Mouse (Mus musculus): Measurements from ENCODE around the gene Hist2h2aa2. TPM values are rescaled to one million over a fixed set of nuclear protein-coding genes. Genes with fewer than 3 reads are reported as not detected.
A peak's percentile ranks its signal among the peaks of the same experiment; 100 is the strongest.

Gene Hist2h2aa2
- polyA plus RNA-seq, 1 experiment, result 103 TPM

DNA sequence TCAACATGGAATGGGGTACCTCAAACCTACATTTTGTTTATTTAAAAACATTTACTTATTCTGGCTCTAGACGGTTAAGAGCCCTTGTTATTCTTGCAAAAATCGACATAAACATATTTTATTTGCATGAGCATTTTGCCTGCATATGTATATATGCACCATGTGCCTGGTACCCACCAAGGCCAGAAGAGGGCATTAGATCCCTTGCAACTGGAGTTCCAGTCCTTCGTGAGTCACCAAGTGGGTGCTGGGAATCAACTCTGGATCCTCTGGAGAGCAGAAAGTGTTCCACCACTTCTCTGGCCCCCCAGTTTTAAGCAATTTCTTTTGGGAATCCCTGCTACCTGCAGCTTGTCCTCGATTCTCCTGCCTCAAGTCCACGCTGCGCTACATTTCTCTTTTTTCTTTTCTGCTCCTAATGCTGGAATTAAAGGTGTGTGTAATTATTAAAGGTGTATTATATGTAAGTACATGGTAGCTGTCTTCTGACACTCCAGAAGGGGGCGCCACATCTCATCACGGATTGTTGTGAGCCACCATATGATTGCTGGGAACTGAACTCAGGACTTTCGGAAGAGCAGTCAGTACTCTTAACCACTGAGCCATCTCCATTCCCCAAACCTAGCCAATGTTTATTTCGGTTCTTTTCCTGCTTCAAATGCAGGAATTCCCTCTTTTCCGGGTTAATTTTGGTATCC is 44.3 kb downstream of the Hist2h2aa2 start:
- Histone ChIP-seq H3K79me2 (ENCODE audit: control insufficient read depth, insufficient read depth) (no peaks in the 10 kb centered on the region), H3ac (ENCODE audit: control insufficient read depth, insufficient read length) (no peak overlapping the region), H3K4me2 (ENCODE audit: low read depth) (no peak overlapping the region), H3K36me3 (ENCODE audit: control insufficient read depth, insufficient read depth) (no peaks in the 10 kb centered on the region), H3K27me3 (ENCODE audit: control insufficient read depth, insufficient read depth, insufficient read length) (no peaks in the 10 kb centered on the region), H3K4me3 (no peak overlapping the region)
- TF ChIP-seq MYOD1 (IDR thresholded peaks at IDR 0.05; ENCODE audit: control insufficient read depth in 1 of 3, insufficient read length in 2 of 3, low read depth in 2 of 3) (no peak), REST (IDR thresholded peaks at IDR 0.05; ENCODE audit: insufficient read depth, insufficient read length) (no peak), TCF12 (IDR thresholded peaks at IDR 0.05; ENCODE audit: insufficient read depth, poor library complexity, severe bottlenecking) (no peak), CEBPB (IDR thresholded peaks at IDR 0.05; ENCODE audit: insufficient read depth, poor library complexity, severe bottlenecking) (no peak), E2F4 (IDR thresholded peaks at IDR 0.05; ENCODE audit: insufficient read depth) (no peak), POLR2AphosphoS2 (IDR thresholded peaks at IDR 0.05; ENCODE audit: insufficient read length, low read depth) (no peak), USF1 (IDR thresholded peaks at IDR 0.05; ENCODE audit: low read depth) (no peak), SRF (IDR thresholded peaks at IDR 0.05; ENCODE audit: control insufficient read depth, insufficient read length, low read depth) (no peak)

- no peak for TF ChIP-seq MAX (IDR thresholded peaks at IDR 0.05; ENCODE audit: low read depth)
- TF ChIP-seq CEBPB (IDR thresholded peaks at IDR 0.05; ENCODE audit: insufficient read depth, poor library complexity, severe bottlenecking), result no peak
- TF ChIP-seq POLR2AphosphoS2 (IDR thresholded peaks at IDR 0.05; ENCODE audit: insufficient read length, low read depth), result peak; percentile 47
- TF ChIP-seq MYOG (IDR thresholded peaks at IDR 0.05; ENCODE audit: control insufficient read depth in 1 of 3, insufficient read depth in 1 of 3, insufficient read length in 2 of 3, low read depth in 2 of 3), result no peak
- no peak for TF ChIP-seq TCF12 (IDR thresholded peaks at IDR 0.05; ENCODE audit: insufficient read depth, poor library complexity, severe bottlenecking)
- H3K36me3 ChIP-seq (ENCODE audit: control insufficient read depth, insufficient read depth), result no peaks in the 10 kb centered on the region
- no peak overlapping the region for H3ac ChIP-seq (ENCODE audit: control insufficient read depth, insufficient read length)
- H3K4me3 ChIP-seq, result no peak overlapping the region
- no peaks in the 10 kb centered on the region for H3K79me2 ChIP-seq (ENCODE audit: control insufficient read depth, insufficient read depth)
- no peak overlapping the region for H3K4me2 ChIP-seq (ENCODE audit: low read depth)
- no peaks in the 10 kb centered on the region for H3K27me3 ChIP-seq (ENCODE audit: control insufficient read depth, insufficient read depth, insufficient read length)
These were observed 45.1 kb downstream of the Hist2h2aa2 start for GRCm38 (mm10) chr3:96194966-96195365.

DNA sequence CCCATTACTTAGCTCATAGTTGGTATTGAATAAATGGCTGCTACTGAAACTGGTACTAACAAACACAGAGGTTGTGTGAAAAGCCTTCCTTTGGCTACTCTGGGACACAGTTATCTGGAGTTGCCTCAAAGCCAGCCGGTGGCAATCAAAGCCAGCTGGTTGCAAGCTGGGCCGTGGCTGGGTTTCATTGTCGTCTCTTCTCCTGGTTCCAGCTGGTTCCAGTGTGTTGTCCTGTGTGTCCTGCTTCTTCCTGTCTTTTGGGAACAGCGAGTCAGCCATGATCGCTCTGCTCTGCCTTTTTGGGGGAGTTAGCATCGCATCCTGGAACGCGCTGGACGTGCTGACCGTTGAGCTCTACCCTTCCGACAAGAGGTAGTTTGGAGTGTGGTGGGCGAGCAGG is 47.1 kb downstream of the Hist2h2aa2 start:
- no peak overlapping the region for H3K4me3 ChIP-seq
- no peaks in the 10 kb centered on the region for H3K79me2 ChIP-seq (ENCODE audit: control insufficient read depth, insufficient read depth)
- no peak overlapping the region for H3ac ChIP-seq (ENCODE audit: control insufficient read depth, insufficient read length)
- H3K36me3 ChIP-seq (ENCODE audit: control insufficient read depth, insufficient read depth), result no peaks in the 10 kb centered on the region
- no peaks in the 10 kb centered on the region for H3K27me3 ChIP-seq (ENCODE audit: control insufficient read depth, insufficient read depth, insufficient read length)
- no peak overlapping the region for H3K4me2 ChIP-seq (ENCODE audit: low read depth)
- TF ChIP-seq SRF (IDR thresholded peaks at IDR 0.05; ENCODE audit: control insufficient read depth, insufficient read length, low read depth) (no peak), MAX (IDR thresholded peaks at IDR 0.05; ENCODE audit: low read depth) (no peak), TCF12 (IDR thresholded peaks at IDR 0.05; ENCODE audit: insufficient read depth, poor library complexity, severe bottlenecking) (no peak), USF1 (IDR thresholded peaks at IDR 0.05; ENCODE audit: low read depth) (no peak), MYOG (IDR thresholded peaks at IDR 0.05; ENCODE audit: control insufficient read depth in 1 of 3, insufficient read depth in 1 of 3, insufficient read length in 2 of 3, low read depth in 2 of 3) (no peak), MYOD1 (IDR thresholded peaks at IDR 0.05; ENCODE audit: control insufficient read depth in 1 of 3, insufficient read length in 2 of 3, low read depth in 2 of 3) (no peak), POLR2AphosphoS2 (IDR thresholded peaks at IDR 0.05; ENCODE audit: insufficient read length, low read depth) (no peak), E2F4 (IDR thresholded peaks at IDR 0.05; ENCODE audit: insufficient read depth) (no peak), TCF3 (IDR thresholded peaks at IDR 0.05; ENCODE audit: insufficient read length, low read depth) (no peak), POLR2A (IDR thresholded peaks at IDR 0.05; ENCODE audit: insufficient read length, low read depth) (no peak), CEBPB (IDR thresholded peaks at IDR 0.05; ENCODE audit: insufficient read depth, poor library complexity, severe bottlenecking) (no peak), REST (IDR thresholded peaks at IDR 0.05; ENCODE audit: insufficient read depth, insufficient read length) (no peak)

Other genes starting within 250 kb of the Hist2h2aa2 start
- 107 TPM for gene Plekho1, start 244.3 kb downstream of the Hist2h2aa2 start, polyA plus RNA-seq (2012; fragmentation: generic; extraction: Trizol)
- 22.0 TPM for gene Vps45, start 181.8 kb downstream of the Hist2h2aa2 start, polyA plus RNA-seq (2012; fragmentation: generic; extraction: Trizol)
- 16.4 TPM for gene Otud7b, start 135.7 kb downstream of the Hist2h2aa2 start, polyA plus RNA-seq (2012; fragmentation: generic; extraction: Trizol)
- 4.6 TPM for gene Mtmr11, start 78.3 kb downstream of the Hist2h2aa2 start, polyA plus RNA-seq (2012; fragmentation: generic; extraction: Trizol)
- 77.5 TPM for gene Sf3b4, start 67.9 kb downstream of the Hist2h2aa2 start, polyA plus RNA-seq (2012; fragmentation: generic; extraction: Trizol)
- gene Sv2a, start 59.1 kb downstream of the Hist2h2aa2 start, polyA plus RNA-seq (2012; fragmentation: generic; extraction: Trizol), result 0.28 TPM
- 88.0 TPM for gene Bola1, start 20.6 kb downstream of the Hist2h2aa2 start, polyA plus RNA-seq (2012; fragmentation: generic; extraction: Trizol)
- not detected for gene Hist2h2ab, start 20.4 kb downstream of the Hist2h2aa2 start, polyA plus RNA-seq (2012; fragmentation: generic; extraction: Trizol)
- 1.3 TPM for gene Hist2h2ac, start 19.4 kb downstream of the Hist2h2aa2 start, polyA plus RNA-seq (2012; fragmentation: generic; extraction: Trizol)
- gene Hist2h2be, start 19.2 kb downstream of the Hist2h2aa2 start, polyA plus RNA-seq (2012; fragmentation: generic; extraction: Trizol), result 2.2 TPM
- 22.7 TPM for gene Hist2h3c2, start 1.1 kb downstream of the Hist2h2aa2 start, polyA plus RNA-seq (2012; fragmentation: generic; extraction: Trizol)
- not detected for gene Hist2h2aa1, start 5.2 kb upstream of the Hist2h2aa2 start, polyA plus RNA-seq (2012; fragmentation: generic; extraction: Trizol)
- gene Hist2h3c1, start 6.4 kb upstream of the Hist2h2aa2 start, polyA plus RNA-seq (2012; fragmentation: generic; extraction: Trizol), result not detected
- 1.1 TPM for gene Hist2h4, start 23.0 kb upstream of the Hist2h2aa2 start, polyA plus RNA-seq (2012; fragmentation: generic; extraction: Trizol)
- gene Hist2h3b, start 28.4 kb upstream of the Hist2h2aa2 start, polyA plus RNA-seq (2012; fragmentation: generic; extraction: Trizol), result 1.1 TPM
- gene Hist2h2bb, start 29.5 kb upstream of the Hist2h2aa2 start, polyA plus RNA-seq (2012; fragmentation: generic; extraction: Trizol), result 3.7 TPM
- gene Fcgr1, start 53.7 kb upstream of the Hist2h2aa2 start, polyA plus RNA-seq (2012; fragmentation: generic; extraction: Trizol), result 0.05 TPM
- not detected for gene BC107364, start 212.0 kb upstream of the Hist2h2aa2 start, polyA plus RNA-seq (2012; fragmentation: generic; extraction: Trizol)

Data from myocyte (in vitro differentiated cells).